12 mouse cellular contexts compared by ENCODE assay signal in the genomic region with DNA sequence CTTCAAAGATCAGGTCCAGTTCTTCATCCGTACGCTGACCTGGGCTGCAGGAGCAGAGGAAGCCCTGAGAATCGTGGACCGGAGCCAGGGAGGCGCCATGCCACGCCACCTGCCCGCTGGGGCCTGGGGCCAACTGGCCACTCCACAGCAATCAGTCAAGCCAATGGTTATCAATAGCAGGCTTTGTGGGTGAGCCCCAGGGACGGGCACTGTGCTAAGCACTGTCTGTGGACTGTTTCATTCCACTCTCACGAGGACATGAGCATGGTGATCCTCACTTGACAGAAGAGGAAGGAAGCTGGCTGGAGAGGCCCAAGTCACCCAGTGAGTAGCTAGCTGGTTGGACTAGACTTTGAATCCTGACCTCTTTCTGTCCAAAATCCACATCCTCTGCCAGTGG. TPM values are rescaled to one million over a fixed set of nuclear protein-coding genes. Genes with fewer than 3 reads are reported as not detected.
DNase-seq lines count a peak whose midpoint lies in the region; ATAC-seq lines count a peak whose summit lies in the region.
"Had no signal": no experiment of that assay in that cellular context is flagged by ENCODE, and none has a peak within 500 bp of the region (broad histone marks: within the 10 kb centered on the region; RNA-seq: fewer than 3 reads in every experiment).

No protein-coding gene starts in this region.

- whole genome bisulfite sequencing in kidney, embryonic 15.5 days = 90% methylated on average over 9 of the region's 9 CpGs

- H3K4me2 ChIP-seq in kidney, embryonic 15.5 days = no peak overlapping the region
- H3K4me2 ChIP-seq: forebrain, embryonic 13.5 days; heart, embryonic 11.5 days had no signal

- peaks cover 48% of the 10 kb centered on the region for H3K36me3 ChIP-seq in kidney, embryonic 15.5 days

- peak; percentile 62 for DNase-seq in kidney, adult 11 months
- DNase-seq in cerebellum, adult 8-10 months = peak; percentile 65
- peak; percentile 85 for DNase-seq in layer of hippocampus, adult 9-11 months
- DNase-seq in right cerebral cortex, postnatal 10 days (ENCODE audit: low spot score in 2 of 2) = peak; percentile 76 to 78
- no peak for DNase-seq in spleen, postnatal 36 days (ENCODE audit: low spot score in 2 of 2)
- DNase-seq in adrenal gland, postnatal 25 days = no peak
- DNase-seq in gastrocnemius, adult 18-20 months (ENCODE audit: low spot score) = no peak
- DNase-seq: lung, postnatal 14 days had no signal

- H3K27ac ChIP-seq in kidney, embryonic 15.5 days = no peak overlapping the region
- H3K27ac ChIP-seq: forebrain, embryonic 13.5 days had no signal

- no peak overlapping the region for H3K4me3 ChIP-seq in kidney, embryonic 15.5 days (replicated peaks)
- H3K4me3 ChIP-seq: forebrain, embryonic 13.5 days had no signal

- peaks cover 48% of the 10 kb centered on the region for H3K4me1 ChIP-seq in kidney, embryonic 15.5 days
- H3K4me1 ChIP-seq: forebrain, embryonic 13.5 days had no signal

- no peaks in the 10 kb centered on the region for H3K9me3 ChIP-seq in kidney, embryonic 15.5 days (replicated peaks)
- H3K9me3 ChIP-seq: forebrain, embryonic 13.5 days had no signal

- no peak for ATAC-seq in kidney, embryonic 15.5 days (replicated peaks; ENCODE audit: low FRiP score)
- ATAC-seq: forebrain, embryonic 13.5 days; Patski had no signal

- H3K9ac ChIP-seq in kidney, embryonic 15.5 days = no peak overlapping the region
- H3K9ac ChIP-seq: forebrain, embryonic 13.5 days had no signal

- H3K27me3 ChIP-seq in kidney, embryonic 15.5 days = no peaks in the 10 kb centered on the region
- H3K27me3 ChIP-seq: Patski had no signal

RNA-seq across cellular contexts. Expression of gene Rapgef3, which starts 7.8 kb away (rescaled TPM):
- 23.0 and 29.7 TPM in 2 replicates for polyA plus RNA-seq in kidney, embryonic 15.5 days (2015; fragmentation: Nextera tagmentation; extraction: Ambion mirVana)
- total RNA-seq in adrenal gland, postnatal 25 days (2021) = 16.9 and 26.0 TPM in 2 replicates
- 1 to 10 TPM; 6.6 to 9.0 TPM for total RNA-seq in gastrocnemius, adult 18-20 months (2021)

RNA-seq across cellular contexts. Expression of gene Slc48a1, which starts 18.3 kb away (rescaled TPM):
- polyA plus RNA-seq in kidney, embryonic 15.5 days (2015; fragmentation: Nextera tagmentation; extraction: Ambion mirVana) = 57.5 and 58.8 TPM in 2 replicates
- 92.4 and 108 TPM in 2 replicates for total RNA-seq in adrenal gland, postnatal 25 days (2021)
- total RNA-seq in gastrocnemius, adult 18-20 months (2021) = 10 to 100 TPM; 45.0 to 48.7 TPM

RNA-seq across cellular contexts. Expression of gene Endou, which starts 28.9 kb away (rescaled TPM):
- 0.36 and 0.85 TPM in 2 replicates for polyA plus RNA-seq in kidney, embryonic 15.5 days (2015; fragmentation: Nextera tagmentation; extraction: Ambion mirVana)
- total RNA-seq in adrenal gland, postnatal 25 days (2021) = 0.71 and 0.82 TPM in 2 replicates
- total RNA-seq in gastrocnemius, adult 18-20 months (2021) = under 1 TPM; 0.34 to 0.45 TPM
- polyA plus RNA-seq: heart, embryonic 11.5 days had no signal

RNA-seq across cellular contexts. Expression of gene Rpap3, which starts 54.4 kb away (rescaled TPM):
- 29.5 and 33.8 TPM in 2 replicates for polyA plus RNA-seq in kidney, embryonic 15.5 days (2015; fragmentation: Nextera tagmentation; extraction: Ambion mirVana)
- 20.1 and 25.4 TPM in 2 replicates for total RNA-seq in adrenal gland, postnatal 25 days (2021)
- 10 to 100 TPM; 12.0 to 14.0 TPM for total RNA-seq in gastrocnemius, adult 18-20 months (2021)

Comparison
In these comparisons a context has a peak if more than half of its experiments do, and no peak if none do; other contexts are left out.
1. DNase-seq: peak in kidney, adult 11 months (single experiment), cerebellum, adult 8-10 months (single experiment), layer of hippocampus, adult 9-11 months (single experiment) and right cerebral cortex, postnatal 10 days (2 of 2); none in spleen, postnatal 36 days (0 of 2), adrenal gland, postnatal 25 days (single experiment) and gastrocnemius, adult 18-20 months (single experiment).